Mouse (Mus musculus): ENCODE data around the gene Edem2.

Edem2 gene

GRCm38 (mm10) chr2:155687746-155688145, 41.5 kb downstream of the Edem2 start:
- no peak for DNase-seq (ENCODE audit: low spot score in 2 of 2)

- DNase-seq (ENCODE audit: low spot score in 2 of 2), result no peak
Observed at GRCm38 (mm10) chr2:155686572-155686971, 42.7 kb downstream of the Edem2 start.

DNA sequence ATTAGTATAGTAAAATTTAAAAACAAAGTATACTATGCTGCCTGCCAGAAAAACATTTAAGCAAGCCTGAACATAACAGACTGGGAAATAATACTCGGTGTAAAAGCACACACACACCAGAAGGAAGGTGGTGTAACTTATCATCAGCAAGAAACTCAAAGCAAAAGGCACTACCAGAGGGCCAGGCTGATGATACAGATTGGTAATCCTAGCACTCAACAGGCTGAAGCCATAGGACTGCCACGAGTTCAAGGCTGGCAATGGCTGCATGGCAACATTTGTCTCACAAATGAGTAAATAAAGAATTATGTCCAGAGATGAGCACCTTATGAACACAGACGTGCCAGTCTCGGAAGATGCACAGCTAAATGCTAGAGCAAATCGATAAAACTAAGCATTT, 45.5 kb downstream of the Edem2 start:
- DNase-seq (ENCODE audit: low spot score in 2 of 2), result no peak

GRCm38 (mm10) chr2:155683137-155683536, 46.1 kb downstream of the Edem2 start:
- DNase-seq (ENCODE audit: low spot score in 2 of 2), result no peak

DNA sequence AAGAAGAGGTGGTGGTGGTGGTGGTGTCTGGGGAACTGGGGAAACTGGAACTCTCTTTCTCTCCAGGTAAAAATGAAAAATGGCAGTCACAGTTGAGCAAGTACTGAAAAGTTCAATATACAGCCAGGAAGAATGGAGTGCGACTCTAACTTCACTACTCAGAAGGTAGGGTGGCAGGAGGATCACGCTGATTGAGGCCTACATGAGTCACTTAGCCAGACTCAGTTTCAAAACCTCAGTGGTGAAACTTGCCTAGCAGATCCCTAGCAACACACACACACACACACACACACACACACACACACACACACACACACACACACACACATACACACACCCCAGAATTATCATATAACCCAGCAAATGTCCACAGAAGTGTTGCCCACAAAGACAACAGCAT, 47.4 kb downstream of the Edem2 start:
- no peak for DNase-seq (ENCODE audit: low spot score in 2 of 2)

DNA sequence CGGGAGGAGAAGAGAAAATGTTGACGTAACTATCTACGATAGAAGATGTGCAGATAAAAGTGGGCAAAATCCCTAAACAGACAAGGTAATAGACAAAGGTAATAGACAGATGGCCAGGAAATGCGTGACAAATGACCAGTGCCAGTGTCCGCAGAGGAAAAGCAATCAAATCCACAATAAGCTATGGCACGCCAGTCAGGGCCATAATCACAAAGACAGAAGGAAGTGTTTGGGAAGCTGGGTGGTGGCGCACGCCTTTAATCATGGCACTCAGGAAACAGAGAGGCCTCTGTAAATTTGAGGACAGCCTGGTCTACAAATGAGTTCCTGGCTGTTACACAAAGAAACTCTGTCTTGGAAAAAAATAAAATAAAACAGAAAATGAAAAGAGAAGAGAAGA, 48.1 kb downstream of the Edem2 start:
- no peak for DNase-seq (ENCODE audit: low spot score in 2 of 2)

DNA sequence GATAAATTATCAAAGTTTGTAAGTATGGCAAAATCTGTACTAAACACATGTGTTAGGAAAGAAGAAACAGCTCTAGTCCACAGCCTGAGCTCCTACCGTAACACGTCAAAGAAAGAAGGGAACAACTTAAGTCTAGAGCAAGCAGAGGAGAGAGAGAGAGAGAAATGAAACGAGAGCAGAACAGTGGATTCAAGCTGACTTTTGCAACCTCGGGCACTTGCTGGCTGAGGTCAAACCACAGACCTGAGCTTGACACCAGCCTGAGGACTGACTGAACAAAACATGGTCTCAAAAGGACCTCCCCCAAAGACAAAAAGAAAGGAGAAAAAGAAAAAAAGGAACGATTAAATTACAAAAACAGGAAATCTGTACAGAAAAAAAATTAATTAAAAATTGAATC, 48.7 kb downstream of the Edem2 start:
- DNase-seq (ENCODE audit: low spot score in 2 of 2), result no peak

DNA sequence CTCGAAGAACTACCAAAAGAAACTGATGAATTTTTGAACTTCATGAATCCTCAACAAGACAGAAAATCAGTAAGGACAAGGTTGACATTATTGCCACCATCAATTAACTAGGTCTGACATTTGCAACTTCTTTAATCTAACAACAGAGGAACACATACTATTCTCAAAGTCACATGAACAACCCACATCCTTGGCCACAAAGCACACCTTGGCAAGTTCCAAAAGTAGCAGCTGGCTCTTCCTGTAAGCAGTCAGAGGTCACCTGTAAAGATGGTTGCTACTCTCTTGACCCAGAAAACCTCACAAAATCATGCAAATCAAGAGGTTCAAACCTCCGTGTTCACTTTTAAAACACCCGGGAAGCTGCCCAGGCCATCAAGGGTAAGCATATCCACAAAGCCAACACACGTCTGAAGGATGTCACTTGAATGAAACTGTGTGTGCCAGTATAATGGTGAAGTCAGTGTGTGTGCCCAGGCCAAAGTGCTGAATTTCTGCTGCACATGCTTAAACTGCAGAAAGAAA, 49.6 kb downstream of the Edem2 start:
- no peak for DNase-seq (ENCODE audit: low spot score in 2 of 2)

GRCm38 (mm10) chr2:155675118-155675517, 54.2 kb downstream of the Edem2 start:
- no peak for DNase-seq (ENCODE audit: low spot score in 2 of 2)

DNA sequence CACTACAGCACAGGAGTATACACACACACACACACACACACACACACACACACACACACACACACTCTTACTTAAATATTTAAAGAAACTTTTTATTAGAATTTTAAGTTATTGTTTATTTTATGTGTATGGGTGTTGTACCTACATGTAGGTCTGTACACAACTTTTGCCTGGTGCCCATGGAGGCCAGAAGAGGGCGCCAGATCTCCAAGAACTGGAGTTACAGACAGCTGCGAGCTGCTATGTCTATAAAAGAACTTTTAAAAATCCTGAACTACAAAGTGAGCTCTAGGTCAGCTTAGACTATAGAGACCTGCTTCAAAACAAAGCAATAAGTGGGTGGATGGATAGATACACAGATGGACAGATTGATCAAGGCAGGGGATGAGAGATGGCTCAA, 55.7 kb downstream of the Edem2 start:
- peak; percentile 64 to 86 for DNase-seq (ENCODE audit: low spot score in 2 of 2)

GRCm38 (mm10) chr2:155671236-155671635, 58.0 kb downstream of the Edem2 start:
- no peak for DNase-seq (ENCODE audit: low spot score in 2 of 2)

DNA sequence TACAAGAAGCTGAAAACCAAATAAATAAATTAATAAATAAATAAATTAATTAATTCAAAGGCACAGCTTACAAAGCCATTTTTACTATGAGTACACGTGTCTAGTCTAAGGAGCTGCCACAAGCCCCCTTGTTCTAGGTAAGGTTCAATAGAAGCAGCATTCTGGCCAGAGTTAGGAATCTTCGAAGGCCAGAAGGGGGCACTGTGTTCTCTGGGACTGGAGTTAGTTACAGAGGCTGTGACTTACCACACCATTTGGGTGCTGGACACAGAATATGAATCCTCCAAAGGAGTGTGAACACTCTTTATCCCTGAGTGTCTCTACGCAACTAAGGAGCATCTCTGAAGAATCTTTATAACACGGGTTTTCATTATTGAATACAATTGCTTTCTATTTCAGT, 60.8 kb downstream of the Edem2 start:
- DNase-seq (ENCODE audit: low spot score in 2 of 2), result peak in 1 of 2 experiments; percentile 27

DNA sequence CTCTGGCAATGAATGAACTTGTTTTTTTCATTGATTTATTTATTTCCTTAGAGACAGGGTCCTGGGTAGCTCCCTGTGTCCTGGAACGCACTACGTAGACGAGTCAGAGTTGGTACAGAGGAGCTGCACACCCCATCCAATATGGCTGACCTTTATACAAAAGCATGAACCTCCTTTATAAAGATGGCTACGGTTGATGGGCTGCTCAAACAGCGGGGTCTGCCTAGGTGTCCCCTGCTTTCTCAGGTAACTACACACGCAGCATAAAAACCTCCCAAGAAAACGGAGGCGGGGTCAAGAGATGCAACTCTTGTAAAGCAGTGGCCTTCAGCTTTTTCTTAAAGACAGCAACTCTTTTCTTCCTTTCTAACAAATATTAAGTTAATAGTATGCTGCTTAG, 61.4 kb downstream of the Edem2 start:
- no peak for DNase-seq (ENCODE audit: low spot score in 2 of 2)

GRCm38 (mm10) chr2:155663910-155664460, 65.3 kb downstream of the Edem2 start:
- DNase-seq (ENCODE audit: low spot score in 2 of 2), result no peak

DNA sequence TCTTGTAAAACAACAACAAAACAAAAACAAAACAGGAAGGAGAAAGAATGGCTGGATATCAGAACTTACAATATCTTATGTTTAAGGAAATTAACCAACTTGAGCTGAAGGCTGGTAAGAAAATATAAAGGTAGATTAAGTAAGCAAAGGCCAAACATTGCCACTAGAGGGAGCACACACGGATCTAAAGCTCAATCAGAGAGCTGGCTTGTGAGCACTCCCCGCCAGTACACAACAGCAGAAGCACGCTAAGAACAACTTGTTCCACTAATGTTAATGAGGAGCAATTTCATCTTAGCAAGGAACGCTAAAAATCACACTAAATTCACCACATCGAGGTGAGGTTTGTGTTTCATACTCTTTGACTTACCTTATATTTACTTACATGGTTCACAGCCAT, 66.2 kb downstream of the Edem2 start:
- DNase-seq (ENCODE audit: low spot score in 2 of 2), result peak; percentile 36 to 70

- no peak for DNase-seq (ENCODE audit: low spot score in 2 of 2)
Observed at GRCm38 (mm10) chr2:155662390-155662789, 66.9 kb downstream of the Edem2 start.

DNA sequence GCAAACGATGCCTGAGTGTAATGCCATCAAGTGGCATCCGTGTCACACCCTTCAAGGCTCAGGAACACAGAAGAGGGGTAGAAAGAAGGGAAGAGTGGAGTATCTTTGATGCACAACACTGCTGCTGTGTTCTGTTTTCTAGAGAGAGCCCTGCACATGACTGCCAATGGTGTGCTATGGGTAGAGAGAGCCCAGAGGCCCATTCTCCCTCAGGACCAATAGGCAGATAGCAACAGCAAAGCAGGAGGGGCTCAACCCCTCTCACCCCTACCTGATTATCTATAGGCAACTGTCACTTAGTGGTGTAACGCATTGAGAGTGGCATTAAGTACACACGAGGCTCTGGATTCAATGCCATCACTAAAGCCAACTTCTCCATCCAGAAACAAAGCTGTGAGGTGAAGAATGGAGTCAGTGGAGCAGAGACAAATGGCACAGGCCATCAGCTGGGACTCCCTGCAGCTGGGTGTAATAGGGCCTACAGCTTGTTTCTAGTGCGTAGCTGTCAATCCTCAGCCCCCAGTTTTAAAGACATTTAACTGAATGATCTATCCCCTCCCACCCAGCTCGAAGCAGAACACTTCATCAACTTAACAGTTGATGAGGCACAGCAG, 73.4 kb downstream of the Edem2 start:
- no peak for DNase-seq (ENCODE audit: low spot score in 2 of 2)

GRCm38 (mm10) chr2:155652618-155653017, 76.7 kb downstream of the Edem2 start:
- DNase-seq (ENCODE audit: low spot score in 2 of 2), result no peak

Data from spleen, postnatal 4 days (tissue).